Mouse (Mus musculus) kidney, postnatal 0 days (tissue): ENCODE measurements around the gene Ptafr. TPM values are rescaled to one million over a fixed set of nuclear protein-coding genes. Genes with fewer than 3 reads are reported as not detected.

Experiments
- ATAC-seq: fragments of 200-750 bp; cut with Nextera tagmentation; replicated peaks from 2 replicates; pipeline ENCODE4 v1.8.0; 2017; ENCODE audit warnings: low read depth, moderate number of reproducible peaks, moderate TSS enrichment, moderate library complexity; ENCODE audit not compliant: low FRiP score
- DNase-seq: peaks from one replicate; pipeline ENCODE4 v3.0.0-alpha.2; 2016; ENCODE audit warnings: low spot score
- H3K27ac ChIP-seq: fragments of 300-500 bp; sonication (generic); 2 replicates; pipeline ENCODE4 v1.5.1; 2014; ENCODE audit warnings: mild to moderate bottlenecking
- H3K27me3 ChIP-seq: fragments of 300-500 bp; sonication (generic); 2 replicates; pipeline ENCODE4 v1.6.1; 2014; ENCODE audit warnings: low read length, mixed read lengths; ENCODE audit not compliant: insufficient read depth
- H3K36me3 ChIP-seq: fragments of 300-500 bp; sonication (generic); 2 replicates; pipeline ENCODE4 v1.6.1; 2014; ENCODE audit warnings: low read length, mixed read lengths; ENCODE audit not compliant: insufficient read depth
- H3K4me1 ChIP-seq: fragments of 300-500 bp; sonication (generic); replicated peaks from 2 replicates; pipeline ENCODE4 v1.6.1; 2014; ENCODE audit warnings: antibody characterized with exemption, low read length, mixed read lengths; ENCODE audit not compliant: insufficient read depth
- H3K4me2 ChIP-seq: fragments of 300-500 bp; sonication (generic); 2 replicates; pipeline ENCODE4 v1.6.1; 2014; ENCODE audit warnings: mild to moderate bottlenecking, low read length, moderate library complexity, mixed read lengths
- H3K4me3 ChIP-seq: fragments of 300-500 bp; sonication (generic); replicated peaks from 2 replicates; pipeline ENCODE4 v1.5.1; 2014; ENCODE audit warnings: low read depth, low read length
- H3K9ac ChIP-seq: fragments of 300-500 bp; sonication (generic); 2 replicates; pipeline ENCODE4 v1.6.1; 2014; ENCODE audit warnings: low read depth, low read length
- H3K9me3 ChIP-seq: fragments of 300-500 bp; sonication (generic); replicated peaks from 2 replicates; pipeline ENCODE4 v1.6.1; 2016; ENCODE audit warnings: low read length, inconsistent platforms, mixed read lengths
- CTCF ChIP-seq: IDR thresholded peaks from 2 replicates; pipeline ENCODE4 v1.5.1; 2016; ENCODE audit warnings: antibody characterized with exemption, low read depth, mild to moderate bottlenecking, moderate library complexity
- WGBS: fragments of 180-500 bp; shearing (Covaris S2); extraction: QIAGEN DNeasy Blood & Tissue Kit; methylation state at CpG from one replicate; pipeline ENCODE4 v1.1.7; 2014; 5-methylcytosine and 5-hydroxymethylcytosine counted together
- polyA plus RNA-seq: library from polyadenylated mRNA; unstranded; fragments of >200 nt; fragmentation: Nextera tagmentation; extraction: Ambion mirVana; gene quantifications from 2 replicates; pipeline ENCODE4 v1.2.1, GENCODE M21; 2015

The Ptafr gene
- polyA plus RNA-seq, 1 experiment from 2014 or later = 0.64 TPM

DNA sequence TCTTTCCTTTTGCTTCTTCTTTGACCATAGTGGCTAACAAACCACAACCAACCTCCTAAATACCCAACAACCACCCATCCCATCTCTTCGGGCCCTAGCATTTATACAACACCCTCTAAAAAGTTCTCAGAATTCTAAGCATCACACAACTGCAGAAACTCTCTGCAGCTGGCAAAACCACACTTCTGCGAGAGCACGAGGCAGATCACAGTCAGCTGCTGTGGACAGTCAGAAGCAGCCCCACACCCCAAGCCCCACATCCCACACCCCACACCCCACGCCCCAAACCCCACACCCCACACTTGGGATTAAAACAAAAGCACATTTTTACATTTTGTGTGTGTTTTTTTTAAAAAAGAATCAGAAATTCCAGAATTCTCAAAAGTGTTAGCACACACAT, 39.6 kb downstream of the Ptafr start:
- WGBS = 73% methylated on average over 4 of the region's 4 CpGs
- H3K4me1 ChIP-seq = no peaks in the 10 kb centered on the region
- no peak for TF ChIP-seq CTCF

DNA sequence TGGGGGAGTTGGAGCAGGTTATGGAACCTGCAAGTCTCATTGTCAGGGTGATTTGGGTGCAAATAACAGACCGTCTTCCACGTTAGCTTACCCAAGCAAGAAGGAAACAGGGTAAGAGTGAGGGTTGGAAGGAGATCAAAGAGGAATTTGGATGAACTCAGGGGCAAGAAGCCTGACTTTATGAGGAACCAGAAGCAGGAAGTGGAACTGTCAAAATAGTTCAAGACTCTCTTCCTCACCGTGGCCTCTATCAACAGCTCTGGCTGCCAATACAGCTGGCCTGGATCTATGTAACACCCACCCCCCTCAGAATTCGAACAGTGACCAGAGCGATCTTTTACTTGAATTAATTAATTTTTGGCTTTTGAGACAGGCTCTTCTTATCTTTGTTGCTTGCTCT, 41.9 kb downstream of the Ptafr start:
- Histone ChIP-seq H3K36me3 (no peaks in the 10 kb centered on the region), H3K27ac (no peak overlapping the region), H3K4me1 (no peaks in the 10 kb centered on the region), H3K4me2 (no peak overlapping the region), H3K4me3 (no peak overlapping the region), H3K27me3 (no peaks in the 10 kb centered on the region), H3K9me3 (no peaks in the 10 kb centered on the region), H3K9ac (no peak overlapping the region)
- ATAC-seq (no peak), DNase-seq (peak; percentile 55)
- TF ChIP-seq CTCF = no peak
- WGBS = 22% methylated on average over 5 of the region's 5 CpGs

More for the DNA sequence above, 39.6 kb downstream of the Ptafr start:
- H3K9me3 ChIP-seq = no peaks in the 10 kb centered on the region
- DNase-seq = no peak
- H3K27me3 ChIP-seq = no peaks in the 10 kb centered on the region
- no peak overlapping the region for H3K4me2 ChIP-seq
- H3K9ac ChIP-seq = no peak overlapping the region
- ATAC-seq = no peak
- no peaks in the 10 kb centered on the region for H3K36me3 ChIP-seq
- no peak overlapping the region for H3K27ac ChIP-seq
- H3K4me3 ChIP-seq = no peak overlapping the region

DNA sequence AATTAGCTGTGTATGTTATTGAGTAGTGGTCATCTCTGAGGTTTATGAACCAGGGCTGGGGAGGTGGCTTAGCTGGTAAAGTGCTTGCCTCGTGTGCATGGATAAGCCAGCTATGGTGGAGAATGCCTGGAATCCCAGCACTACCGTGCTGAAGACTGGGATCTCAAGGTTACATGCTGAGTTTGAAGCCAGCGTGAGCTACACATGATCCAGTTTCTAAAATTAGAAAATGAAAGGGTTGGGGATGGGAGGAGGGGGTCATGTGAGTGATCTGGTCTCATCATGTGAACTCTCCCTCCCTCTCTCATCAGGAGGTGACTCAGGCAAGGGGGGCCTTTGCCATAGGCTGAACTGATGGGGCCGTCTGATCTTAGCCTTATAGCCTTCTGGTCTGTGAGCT, 44.3 kb downstream of the Ptafr start:
- TF ChIP-seq CTCF = no peak
- Histone ChIP-seq H3K27me3 (no peaks in the 10 kb centered on the region), H3K4me1 (no peaks in the 10 kb centered on the region), H3K4me3 (no peak overlapping the region), H3K9me3 (no peaks in the 10 kb centered on the region), H3K27ac (no peak overlapping the region), H3K4me2 (no peak overlapping the region), H3K9ac (no peak overlapping the region), H3K36me3 (no peaks in the 10 kb centered on the region)
- ATAC-seq = no peak
- WGBS = 38% methylated on average over 4 of the region's 4 CpGs
- no peak for DNase-seq

DNA sequence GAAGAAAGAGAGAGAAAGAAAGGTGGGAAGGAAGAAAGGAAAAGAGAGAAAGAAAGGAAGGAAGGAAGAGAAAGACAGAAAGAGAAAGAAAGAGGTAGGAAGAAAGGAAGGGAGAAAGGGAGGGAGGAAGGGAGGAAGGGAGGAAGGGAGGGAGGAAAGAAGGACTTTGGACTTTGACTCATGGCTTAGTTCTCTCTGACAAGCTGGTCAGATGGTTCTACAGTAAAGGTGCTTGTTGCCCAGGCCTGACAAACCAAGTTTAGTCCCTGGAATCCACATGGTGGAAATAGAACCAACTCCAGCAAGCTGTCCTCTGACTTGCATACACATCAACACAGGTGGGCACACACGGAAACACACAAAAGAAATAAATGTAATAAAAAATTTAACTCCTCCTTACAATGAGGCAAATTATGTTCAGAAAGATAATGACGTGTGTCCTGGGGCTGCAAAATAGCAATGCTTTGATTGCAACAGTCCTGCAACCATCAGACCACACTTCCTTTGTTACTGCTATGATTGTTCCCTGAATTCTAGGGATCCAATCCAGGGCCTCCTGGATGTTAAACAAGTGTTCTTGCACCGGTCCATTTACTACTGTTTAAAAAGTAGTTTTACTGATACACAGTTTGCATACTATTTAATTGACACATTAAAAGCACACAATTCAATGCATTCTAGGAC, 46.6 kb downstream of the Ptafr start:
- H3K27me3 ChIP-seq = no peaks in the 10 kb centered on the region
- no peak for DNase-seq
- H3K9ac ChIP-seq = no peak overlapping the region
- H3K9me3 ChIP-seq = no peaks in the 10 kb centered on the region
- H3K4me2 ChIP-seq = no peak overlapping the region
- ATAC-seq = no peak
- no peak overlapping the region for H3K4me3 ChIP-seq
- no peak for TF ChIP-seq CTCF
- H3K36me3 ChIP-seq = no peaks in the 10 kb centered on the region
- WGBS = 75% methylated on average over 3 of the region's 3 CpGs
- no peak overlapping the region for H3K27ac ChIP-seq
- H3K4me1 ChIP-seq = no peaks in the 10 kb centered on the region

DNA sequence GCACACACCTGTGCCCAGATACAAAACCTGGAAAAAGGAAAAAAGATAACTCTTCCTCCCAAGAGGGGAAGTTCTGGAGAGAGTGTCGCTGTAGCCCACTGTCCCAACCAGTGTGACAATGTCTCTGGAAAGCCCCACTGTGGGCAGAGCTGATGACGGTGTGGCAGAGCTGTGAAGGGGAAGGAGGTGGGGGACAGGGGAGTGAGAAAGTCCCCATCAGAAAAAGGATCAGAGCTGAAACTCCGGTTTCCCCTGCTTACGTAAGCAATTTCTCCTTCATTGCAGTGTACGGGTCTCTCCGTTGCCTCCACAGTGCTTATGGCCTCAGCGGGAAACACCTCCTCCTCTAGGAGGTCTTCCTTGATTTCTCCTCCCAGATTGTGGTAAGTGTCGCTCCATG, 47.5 kb downstream of the Ptafr start:
- H3K27ac ChIP-seq = no peak overlapping the region
- H3K36me3 ChIP-seq = no peaks in the 10 kb centered on the region
- H3K9ac ChIP-seq = no peak overlapping the region
- H3K4me1 ChIP-seq = no peaks in the 10 kb centered on the region
- no peak for DNase-seq
- H3K4me2 ChIP-seq = no peak overlapping the region
- WGBS = 79% methylated on average over 8 of the region's 8 CpGs
- ATAC-seq = no peak
- H3K4me3 ChIP-seq = no peak overlapping the region
- TF ChIP-seq CTCF = no peak
- H3K9me3 ChIP-seq = 0 out of 2 replicates have a peak, but pooled peaks cover 3% of the 10 kb centered on the region
- H3K27me3 ChIP-seq = no peaks in the 10 kb centered on the region

DNA sequence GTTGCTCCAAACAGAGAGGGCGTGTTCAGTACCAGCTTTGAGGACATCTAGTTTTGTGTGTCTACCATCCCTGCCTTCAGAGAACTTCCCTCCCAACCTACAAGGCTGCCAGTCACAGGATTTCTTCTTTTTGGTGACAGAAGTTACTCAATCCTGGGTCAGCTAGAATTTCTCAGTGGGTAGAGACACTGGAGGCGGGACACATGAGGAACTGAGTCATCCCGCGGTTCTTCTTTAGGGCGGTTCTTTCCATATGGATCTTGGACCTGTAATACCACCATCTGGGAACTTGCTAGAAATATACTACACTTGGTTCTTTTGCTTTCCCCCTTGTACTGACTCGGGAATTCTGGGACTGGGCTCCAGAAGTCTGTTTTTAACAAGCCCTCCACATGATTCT, 54.0 kb downstream of the Ptafr start:
- 0 out of 2 replicates have a peak, but pooled peaks cover 3% of the 10 kb centered on the region for H3K9me3 ChIP-seq
- H3K36me3 ChIP-seq = no peaks in the 10 kb centered on the region
- H3K27me3 ChIP-seq = no peaks in the 10 kb centered on the region
- no peak for DNase-seq
- no peak overlapping the region for H3K9ac ChIP-seq
- no peak for TF ChIP-seq CTCF
- H3K4me3 ChIP-seq = no peak overlapping the region
- no peak for ATAC-seq
- no peaks in the 10 kb centered on the region for H3K4me1 ChIP-seq
- 87% methylated on average over 6 of the region's 6 CpGs for WGBS
- no peak overlapping the region for H3K4me2 ChIP-seq
- H3K27ac ChIP-seq = no peak overlapping the region
